Mouse (Mus musculus) liver, postnatal 0 days (tissue): ENCODE data around the gene Sdk1. TPM values are rescaled to one million over a fixed set of nuclear protein-coding genes. Genes with fewer than 3 reads are reported as not detected.
A peak's percentile ranks its signal among the peaks of the same experiment; 100 is the strongest.

ENCODE experiments used
- ATAC-seq: fragments of 200-750 bp; cut with Nextera tagmentation; 2 replicates; pipeline ENCODE4 v1.8.0; 2017; ENCODE audit warnings: mild to moderate bottlenecking, moderate library complexity
- DNase-seq: peaks from one replicate; pipeline ENCODE4 v3.0.0-alpha.2; 2016
- H3K27ac ChIP-seq: fragments of 300-500 bp; sonication (generic); 2 replicates; pipeline ENCODE4 v1.5.1; 2014; ENCODE audit warnings: antibody characterized with exemption, moderate library complexity, mild to moderate bottlenecking, low read depth
- H3K27me3 ChIP-seq: fragments of 300-500 bp; sonication (generic); 2 replicates; pipeline ENCODE4 v1.6.1; 2014; ENCODE audit warnings: low read length, control low read depth, mixed read lengths; ENCODE audit not compliant: insufficient read depth
- H3K36me3 ChIP-seq: fragments of 300-500 bp; sonication (generic); replicated peaks from 2 replicates; pipeline ENCODE4 v1.6.1; 2014; ENCODE audit warnings: mild to moderate bottlenecking, control low read depth, low read length, moderate library complexity, mixed read lengths; ENCODE audit not compliant: insufficient read depth
- H3K4me1 ChIP-seq: fragments of 300-500 bp; sonication (generic); 2 replicates; pipeline ENCODE4 v1.6.1; 2014; ENCODE audit warnings: antibody characterized with exemption, mild to moderate bottlenecking, control low read depth; ENCODE audit not compliant: insufficient read depth
- H3K4me2 ChIP-seq: fragments of 300-500 bp; sonication (generic); 2 replicates; pipeline ENCODE4 v1.6.1; 2014; ENCODE audit warnings: low read depth, mild to moderate bottlenecking, low read length, moderate library complexity, mixed read lengths
- H3K4me3 ChIP-seq: fragments of 300-500 bp; sonication (generic); 2 replicates; pipeline ENCODE4 v1.5.1; 2014; ENCODE audit warnings: low read depth, low read length
- H3K9ac ChIP-seq: fragments of 300-500 bp; sonication (generic); replicated peaks from 2 replicates; pipeline ENCODE4 v1.6.1; 2014; ENCODE audit warnings: mild to moderate bottlenecking, moderate library complexity
- H3K9me3 ChIP-seq: fragments of 300-500 bp; sonication (generic); 2 replicates; pipeline ENCODE4 v1.6.1; 2016; ENCODE audit warnings: mild to moderate bottlenecking, control low read depth, low read length, mixed read lengths
- CTCF ChIP-seq: sonication (generic); IDR thresholded peaks from 2 replicates; pipeline ENCODE4 v1.5.1; 2016; ENCODE audit warnings: antibody characterized with exemption, low read depth
- EP300 ChIP-seq: IDR thresholded peaks from 2 replicates; pipeline ENCODE4 v1.6.1; 2016; ENCODE audit warnings: antibody characterized with exemption, low read depth, mild to moderate bottlenecking
- WGBS: fragments of 180-500 bp; shearing (Covaris S2); extraction: QIAGEN DNeasy Blood & Tissue Kit; methylation state at CpG from one replicate; pipeline ENCODE4 v1.1.7; 2014; ENCODE audit not compliant: insufficient replicate concordance; 5-methylcytosine and 5-hydroxymethylcytosine counted together
- polyA plus RNA-seq: library from polyadenylated mRNA; unstranded; fragments of >200 nt; fragmentation: Nextera tagmentation; extraction: Ambion mirVana; gene quantifications from 2 replicates; pipeline ENCODE4 v1.2.1, GENCODE M21; 2015

The Sdk1 gene
- polyA plus RNA-seq, 1 experiment from 2014 or later = 0.06 TPM

GRCm38 (mm10) chr5:141844701-141845100, 603.4 kb downstream of the Sdk1 start:
- Histone ChIP-seq H3K9me3 (no peaks in the 10 kb centered on the region), H3K36me3 (no peaks in the 10 kb centered on the region), H3K27ac (no peak overlapping the region), H3K9ac (no peak overlapping the region), H3K4me3 (no peak overlapping the region), H3K4me1 (no peaks in the 10 kb centered on the region), H3K27me3 (no peaks in the 10 kb centered on the region), H3K4me2 (no peak overlapping the region)
- no peak for TF ChIP-seq CTCF
- TF ChIP-seq EP300 = no peak
- ATAC-seq (no peak), DNase-seq (no peak)
- WGBS = 74% methylated on average over 4 of the region's 4 CpGs

GRCm38 (mm10) chr5:141847686-141848085, 606.4 kb downstream of the Sdk1 start:
- WGBS = 88% methylated on average over 4 of the region's 4 CpGs
- no peaks in the 10 kb centered on the region for H3K36me3 ChIP-seq
- H3K9me3 ChIP-seq = no peaks in the 10 kb centered on the region
- no peak for ATAC-seq
- no peak overlapping the region for H3K4me2 ChIP-seq
- TF ChIP-seq EP300 (no peak), CTCF (no peak)
- H3K4me3 ChIP-seq = no peak overlapping the region
- no peak for DNase-seq
- H3K27ac ChIP-seq = no peak overlapping the region
- H3K27me3 ChIP-seq = no peaks in the 10 kb centered on the region
- H3K4me1 ChIP-seq = peaks cover 2% of the 10 kb centered on the region; the same call in 1 of the 2 replicates
- no peak overlapping the region for H3K9ac ChIP-seq

- WGBS = 46% methylated on average over 8 of the region's 8 CpGs
- H3K27ac ChIP-seq = no peak overlapping the region
- H3K4me1 ChIP-seq = peaks cover 2% of the 10 kb centered on the region; the same call in 1 of the 2 replicates
- no peak for TF ChIP-seq CTCF
- no peak for TF ChIP-seq EP300
- ATAC-seq (peak; percentile 90), DNase-seq (peak; percentile 68)
- H3K4me3 ChIP-seq = no peak overlapping the region
- no peak overlapping the region for H3K9ac ChIP-seq
- no peaks in the 10 kb centered on the region for H3K27me3 ChIP-seq
- peak overlapping the region; percentile 2; the same call in 1 of the 2 replicates for H3K4me2 ChIP-seq
- H3K36me3 ChIP-seq = no peaks in the 10 kb centered on the region
- H3K9me3 ChIP-seq = no peaks in the 10 kb centered on the region
These were observed 610.9 kb downstream of the Sdk1 start for GRCm38 (mm10) chr5:141852175-141852574.

- no peak overlapping the region for H3K4me2 ChIP-seq
These were observed 615.2 kb downstream of the Sdk1 start for GRCm38 (mm10) chr5:141856447-141856846.

GRCm38 (mm10) chr5:141857781-141858180, 616.5 kb downstream of the Sdk1 start:
- DNase-seq = peak; percentile 49
- 29% methylated on average over 1 of the region's 1 CpGs for WGBS

More at GRCm38 (mm10) chr5:141856447-141856846, 615.2 kb downstream of the Sdk1 start:
- no peak for ATAC-seq
- H3K27ac ChIP-seq = no peak overlapping the region
- H3K4me1 ChIP-seq = peaks cover 2% of the 10 kb centered on the region; the same call in 1 of the 2 replicates
- no peaks in the 10 kb centered on the region for H3K9me3 ChIP-seq
- TF ChIP-seq CTCF (no peak), EP300 (no peak)
- no peak overlapping the region for H3K9ac ChIP-seq
- no peak overlapping the region for H3K4me3 ChIP-seq
- no peaks in the 10 kb centered on the region for H3K36me3 ChIP-seq
- H3K27me3 ChIP-seq = no peaks in the 10 kb centered on the region
- WGBS = 65% methylated on average over 2 of the region's 2 CpGs
- DNase-seq = no peak

GRCm38 (mm10) chr5:141858406-141859160, 617.3 kb downstream of the Sdk1 start:
- TF ChIP-seq EP300 (no peak), CTCF (no peak)
- DNase-seq (no peak), ATAC-seq (no peak)
- no peaks in the 10 kb centered on the region for H3K4me1 ChIP-seq
- no peak overlapping the region for H3K4me2 ChIP-seq
- no peak overlapping the region for H3K4me3 ChIP-seq
- no peaks in the 10 kb centered on the region for H3K9me3 ChIP-seq
- no peaks in the 10 kb centered on the region for H3K27me3 ChIP-seq
- no peaks in the 10 kb centered on the region for H3K36me3 ChIP-seq
- no peak overlapping the region for H3K9ac ChIP-seq
- H3K27ac ChIP-seq = no peak overlapping the region
- WGBS = 46% methylated on average over 8 of the region's 8 CpGs

More at GRCm38 (mm10) chr5:141857781-141858180, 616.5 kb downstream of the Sdk1 start:
- no peak for TF ChIP-seq EP300
- TF ChIP-seq CTCF = no peak
- no peak overlapping the region for H3K9ac ChIP-seq
- ATAC-seq = peak; percentile 98
- H3K9me3 ChIP-seq = no peaks in the 10 kb centered on the region
- H3K27ac ChIP-seq = no peak overlapping the region
- H3K27me3 ChIP-seq = no peaks in the 10 kb centered on the region
- H3K36me3 ChIP-seq = no peaks in the 10 kb centered on the region
- no peaks in the 10 kb centered on the region; the same call in 1 of the 2 replicates for H3K4me1 ChIP-seq
- no peak overlapping the region for H3K4me3 ChIP-seq
- no peak overlapping the region for H3K4me2 ChIP-seq
